Mouse (Mus musculus): ENCODE results near the gene Aph1c. TPM values are rescaled to one million over a fixed set of nuclear protein-coding genes. Genes with fewer than 3 reads are reported as not detected.

Aph1c gene
- polyA plus RNA-seq, 1 experiment from 2014 or later: 36.8 TPM

GRCm38 (mm10) chr9:66852592-66852991 lies 18.1 kb upstream of the Aph1c start:
- H3K36me3 ChIP-seq (ENCODE audit: control insufficient read depth, insufficient read depth): peaks cover 4% of the 10 kb centered on the region; the same call in 1 of the 2 replicates
- no peaks in the 10 kb centered on the region for H3K27me3 ChIP-seq (replicated peaks; ENCODE audit: control insufficient read depth, insufficient read depth, low read length)
- no peak overlapping the region for H3K9ac ChIP-seq (ENCODE audit: low read depth, low read length)
- H3K4me2 ChIP-seq (replicated peaks; ENCODE audit: low read depth): no peak overlapping the region
- WGBS: 82% methylated on average over 6 of the region's 6 CpGs
- no peak for ATAC-seq
- H3K4me1 ChIP-seq (replicated peaks; ENCODE audit: control insufficient read depth, insufficient read depth, low read length): no peaks in the 10 kb centered on the region
- H3K9me3 ChIP-seq (ENCODE audit: control insufficient read depth): no peaks in the 10 kb centered on the region
- no peak for TF ChIP-seq CTCF (IDR thresholded peaks at IDR 0.05; ENCODE audit: low read depth)
- no peak overlapping the region for H3K4me3 ChIP-seq (ENCODE audit: low read depth, low read length)
- no peak overlapping the region for H3K27ac ChIP-seq (ENCODE audit: low read depth, low read length)

GRCm38 (mm10) chr9:66850966-66851365 lies 16.4 kb upstream of the Aph1c start:
- WGBS: 62% methylated on average over 5 of the region's 5 CpGs
- Histone ChIP-seq H3K27ac (ENCODE audit: low read depth, low read length) (no peak overlapping the region), H3K4me3 (ENCODE audit: low read depth, low read length) (no peak overlapping the region), H3K36me3 (ENCODE audit: control insufficient read depth, insufficient read depth) (peaks cover 15% of the 10 kb centered on the region), H3K4me2 (replicated peaks; ENCODE audit: low read depth) (no peak overlapping the region), H3K27me3 (replicated peaks; ENCODE audit: control insufficient read depth, insufficient read depth, low read length) (no peaks in the 10 kb centered on the region), H3K9me3 (ENCODE audit: control insufficient read depth) (no peaks in the 10 kb centered on the region), H3K9ac (ENCODE audit: low read depth, low read length) (no peak overlapping the region), H3K4me1 (replicated peaks; ENCODE audit: control insufficient read depth, insufficient read depth, low read length) (no peaks in the 10 kb centered on the region)
- TF ChIP-seq CTCF (IDR thresholded peaks at IDR 0.05; ENCODE audit: low read depth): no peak
- ATAC-seq: no peak

GRCm38 (mm10) chr9:66846822-66847221 lies 12.3 kb upstream of the Aph1c start:
- Histone ChIP-seq H3K27me3 (replicated peaks; ENCODE audit: control insufficient read depth, insufficient read depth, low read length) (no peaks in the 10 kb centered on the region), H3K9ac (ENCODE audit: low read depth, low read length) (no peak overlapping the region), H3K4me2 (replicated peaks; ENCODE audit: low read depth) (no peak overlapping the region), H3K27ac (ENCODE audit: low read depth, low read length) (no peak overlapping the region), H3K4me1 (replicated peaks; ENCODE audit: control insufficient read depth, insufficient read depth, low read length) (no peaks in the 10 kb centered on the region), H3K36me3 (ENCODE audit: control insufficient read depth, insufficient read depth) (peaks cover 15% of the 10 kb centered on the region), H3K4me3 (ENCODE audit: low read depth, low read length) (no peak overlapping the region), H3K9me3 (ENCODE audit: control insufficient read depth) (no peaks in the 10 kb centered on the region)
- WGBS: 83% methylated on average over 5 of the region's 5 CpGs
- no peak for ATAC-seq
- TF ChIP-seq CTCF (IDR thresholded peaks at IDR 0.05; ENCODE audit: low read depth): no peak

- TF ChIP-seq CTCF (IDR thresholded peaks at IDR 0.05; ENCODE audit: low read depth): peak; percentile 48
- Histone ChIP-seq H3K9ac (ENCODE audit: low read depth, low read length) (0 out of 2 replicates have a peak overlapping the region, but pooled peaks have one; percentile 17), H3K27ac (ENCODE audit: low read depth, low read length) (no peak overlapping the region), H3K27me3 (replicated peaks; ENCODE audit: control insufficient read depth, insufficient read depth, low read length) (no peaks in the 10 kb centered on the region), H3K4me1 (replicated peaks; ENCODE audit: control insufficient read depth, insufficient read depth, low read length) (peaks cover 10% of the 10 kb centered on the region; the same call in 1 of the 2 replicates), H3K9me3 (ENCODE audit: control insufficient read depth) (no peaks in the 10 kb centered on the region), H3K4me3 (ENCODE audit: low read depth, low read length) (peak overlapping the region; percentile 65), H3K36me3 (ENCODE audit: control insufficient read depth, insufficient read depth) (no peaks in the 10 kb centered on the region), H3K4me2 (replicated peaks; ENCODE audit: low read depth) (peak overlapping the region; percentile 96)
- WGBS: 0% methylated on average over 23 of the region's 24 CpGs
- peak; percentile 46 for ATAC-seq
Measured at GRCm38 (mm10) chr9:66835097-66835480, 563 bp upstream of the Aph1c start.

GRCm38 (mm10) chr9:66833851-66834250 lies 675 bp downstream of the Aph1c start:
- no peaks in the 10 kb centered on the region for H3K27me3 ChIP-seq (replicated peaks; ENCODE audit: control insufficient read depth, insufficient read depth, low read length)
- peak overlapping the region; percentile 65 for H3K4me3 ChIP-seq (ENCODE audit: low read depth, low read length)
- WGBS: 28% methylated on average over 7 of the region's 7 CpGs
- no peaks in the 10 kb centered on the region for H3K9me3 ChIP-seq (ENCODE audit: control insufficient read depth)
- ATAC-seq: no peak
- TF ChIP-seq CTCF (IDR thresholded peaks at IDR 0.05; ENCODE audit: low read depth): no peak
- peaks cover 10% of the 10 kb centered on the region; the same call in 1 of the 2 replicates for H3K4me1 ChIP-seq (replicated peaks; ENCODE audit: control insufficient read depth, insufficient read depth, low read length)
- H3K27ac ChIP-seq (ENCODE audit: low read depth, low read length): peak overlapping the region; percentile 50; the same call in 1 of the 2 replicates
- H3K4me2 ChIP-seq (replicated peaks; ENCODE audit: low read depth): peak overlapping the region; percentile 96
- peak overlapping the region; percentile 57; the same call in 1 of the 2 replicates for H3K9ac ChIP-seq (ENCODE audit: low read depth, low read length)
- no peaks in the 10 kb centered on the region for H3K36me3 ChIP-seq (ENCODE audit: control insufficient read depth, insufficient read depth)

GRCm38 (mm10) chr9:66832366-66832908 lies 2.1 kb downstream of the Aph1c start:
- Histone ChIP-seq H3K9ac (ENCODE audit: low read depth, low read length) (no peak overlapping the region), H3K4me3 (ENCODE audit: low read depth, low read length) (no peak overlapping the region), H3K27me3 (replicated peaks; ENCODE audit: control insufficient read depth, insufficient read depth, low read length) (no peaks in the 10 kb centered on the region), H3K9me3 (ENCODE audit: control insufficient read depth) (no peaks in the 10 kb centered on the region), H3K27ac (ENCODE audit: low read depth, low read length) (no peak overlapping the region), H3K4me2 (replicated peaks; ENCODE audit: low read depth) (no peak overlapping the region), H3K36me3 (ENCODE audit: control insufficient read depth, insufficient read depth) (no peaks in the 10 kb centered on the region), H3K4me1 (replicated peaks; ENCODE audit: control insufficient read depth, insufficient read depth, low read length) (peaks cover 10% of the 10 kb centered on the region; the same call in 1 of the 2 replicates)
- 52% methylated on average over 4 of the region's 4 CpGs for WGBS
- TF ChIP-seq CTCF (IDR thresholded peaks at IDR 0.05; ENCODE audit: low read depth): no peak
- ATAC-seq: no peak
